ENCODE assay signal across 18 mouse cellular contexts in genomic region chr5:99717917-99718316, GRCm38 (mm10).
"Had no signal": no experiment of that assay in that cellular context is flagged by ENCODE, and none has a peak within 500 bp of the region (broad histone marks: within the 10 kb centered on the region; RNA-seq: fewer than 3 reads in every experiment).

No protein-coding gene starts in this region.

- DNase-seq: liver, embryonic 13.5 days; liver, postnatal 0 days; lung, adult 2 months; lung, postnatal 14 days; right cerebral cortex, postnatal 14 days; thymus, adult 2 months; thymus, postnatal 25 days; thymus, postnatal 4 days had no signal

- H3K9ac ChIP-seq: liver, embryonic 13.5 days; liver, embryonic 15.5 days; liver, postnatal 0 days; lung, embryonic 15.5 days; midbrain, embryonic 12.5 days; midbrain, embryonic 15.5 days; neural tube, embryonic 13.5 days; stomach, embryonic 15.5 days had no signal

- H3K4me2 ChIP-seq: liver, embryonic 13.5 days; liver, embryonic 15.5 days; lung, embryonic 15.5 days; midbrain, embryonic 12.5 days; midbrain, embryonic 15.5 days; neural tube, embryonic 13.5 days; stomach, embryonic 15.5 days had no signal

- H3K9me3 ChIP-seq: liver, embryonic 13.5 days; liver, embryonic 15.5 days; lung, embryonic 15.5 days; megakaryocyte, embryonic 14.5 days; midbrain, embryonic 12.5 days; midbrain, embryonic 15.5 days; neural tube, embryonic 13.5 days; stomach, embryonic 15.5 days had no signal

- H3K36me3 ChIP-seq: liver, embryonic 13.5 days; liver, embryonic 15.5 days; lung, embryonic 15.5 days; midbrain, embryonic 12.5 days; midbrain, embryonic 15.5 days; neural tube, embryonic 13.5 days; stomach, embryonic 15.5 days had no signal

- ATAC-seq: liver, postnatal 0 days; lung, postnatal 0 days; midbrain, embryonic 15.5 days had no signal

- H3K27me3 ChIP-seq: liver, embryonic 13.5 days; liver, embryonic 15.5 days; lung, embryonic 15.5 days; midbrain, embryonic 15.5 days; neural tube, embryonic 13.5 days; stomach, embryonic 15.5 days had no signal

- H3K4me3 ChIP-seq: liver, embryonic 13.5 days; liver, embryonic 15.5 days; lung, embryonic 15.5 days; megakaryocyte, embryonic 14.5 days; midbrain, embryonic 12.5 days; midbrain, embryonic 15.5 days; neural tube, embryonic 13.5 days; stomach, embryonic 15.5 days had no signal

- H3K27ac ChIP-seq: liver, embryonic 13.5 days; liver, embryonic 15.5 days; lung, embryonic 15.5 days; macrophage; midbrain, embryonic 12.5 days; midbrain, embryonic 15.5 days; stomach, embryonic 15.5 days; stomach, postnatal 0 days had no signal

- H3K4me1 ChIP-seq: liver, embryonic 13.5 days; liver, embryonic 15.5 days; megakaryocyte, embryonic 14.5 days; stomach, embryonic 15.5 days had no signal
